Mouse (Mus musculus) limb, embryonic 12.5 days (tissue): ENCODE measurements at regions not wholly inside any gene's neighbourhood (a gene's known extent, or its start where the extent isn't known, plus 50 kb on each side); places are given as distances from the start of the nearest gene placed in this dataset.

Experiments
- ATAC-seq: fragments of 200-750 bp; cut with Nextera tagmentation; 2 replicates; pipeline ENCODE4 v1.8.0; 2017; ENCODE audit warnings: low read depth, moderate TSS enrichment; ENCODE audit not compliant: insufficient number of reproducible peaks, insufficient read depth, low FRiP score, low TSS enrichment
- H3K27ac ChIP-seq: fragments of 300-500 bp; sonication (generic); 2 replicates; pipeline ENCODE4 v1.5.1; 2016; ENCODE audit warnings: mild to moderate bottlenecking, moderate library complexity
- H3K27me3 ChIP-seq: fragments of 300-500 bp; sonication (generic); 2 replicates; pipeline ENCODE4 v1.6.1; 2016; ENCODE audit warnings: mild to moderate bottlenecking, moderate library complexity
- H3K36me3 ChIP-seq: fragments of 300-500 bp; sonication (generic); 2 replicates; pipeline ENCODE4 v1.6.1; 2016; ENCODE audit warnings: mild to moderate bottlenecking, moderate library complexity
- H3K4me1 ChIP-seq: fragments of 300-500 bp; sonication (generic); replicated peaks from 2 replicates; pipeline ENCODE4 v1.6.1; 2016
- H3K4me2 ChIP-seq: fragments of 300-500 bp; sonication (generic); 2 replicates; pipeline ENCODE4 v1.6.1; 2016; ENCODE audit warnings: mild to moderate bottlenecking, moderate library complexity
- H3K4me3 ChIP-seq: fragments of 300-500 bp; sonication (generic); replicated peaks from 2 replicates; pipeline ENCODE4 v1.5.1; 2016; ENCODE audit warnings: mild to moderate bottlenecking
- H3K9ac ChIP-seq: fragments of 300-500 bp; sonication (generic); replicated peaks from 2 replicates; pipeline ENCODE4 v1.6.1; 2016; ENCODE audit warnings: mild to moderate bottlenecking, moderate library complexity
- H3K9me3 ChIP-seq: fragments of 300-500 bp; sonication (generic); 2 replicates; pipeline ENCODE4 v1.6.1; 2016; ENCODE audit warnings: mild to moderate bottlenecking, moderate library complexity
- WGBS: fragments of 180-500 bp; shearing (Covaris S2); methylation state at CpG from one replicate; pipeline ENCODE4 v1.1.7; 2016; 5-methylcytosine and 5-hydroxymethylcytosine counted together

DNA sequence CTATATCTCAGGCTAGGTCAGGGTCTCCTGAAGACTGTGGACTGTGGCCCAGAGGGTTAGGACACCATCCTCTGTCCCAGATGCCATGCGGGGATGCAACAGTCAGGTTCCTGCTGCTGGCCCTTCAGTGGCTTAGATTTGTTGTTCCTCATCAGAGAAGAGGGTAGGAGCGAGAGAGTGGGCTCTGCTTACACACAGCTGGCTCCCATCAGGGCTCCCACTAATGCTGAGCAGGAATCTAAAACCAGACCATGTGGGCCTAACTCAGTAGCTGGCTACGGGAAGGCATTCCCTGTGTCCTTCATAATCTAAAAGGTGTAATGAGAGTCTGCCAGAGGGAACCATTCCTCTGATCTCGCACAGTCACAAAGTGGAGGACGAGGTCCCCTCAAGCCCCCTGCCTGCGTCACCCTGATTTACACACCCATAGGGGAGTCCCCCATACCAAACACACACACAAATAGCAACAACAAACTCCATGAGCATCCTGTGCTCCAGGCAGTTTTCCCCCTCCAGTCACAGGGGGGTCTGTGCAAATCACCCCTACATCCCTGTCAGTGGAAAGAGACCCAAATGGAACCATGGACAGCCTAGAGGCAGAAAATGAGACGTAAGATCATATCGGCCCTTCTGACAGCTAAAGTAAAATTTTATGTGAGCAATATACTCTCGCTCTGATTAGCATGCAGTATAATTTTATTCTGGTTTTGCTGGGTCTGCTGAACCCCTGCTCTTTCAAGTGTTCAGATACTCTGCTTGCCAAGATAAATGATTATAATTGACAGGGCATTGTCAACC is 234.8 kb downstream of the 3110018I06Rik start:
- peaks cover 29% of the 10 kb centered on the region for H3K4me1 ChIP-seq
- H3K36me3 ChIP-seq = no peaks in the 10 kb centered on the region
- peak; percentile 57; the same call in 1 of the 2 replicates for ATAC-seq
- H3K4me2 ChIP-seq = no peak overlapping the region
- no peak overlapping the region for H3K9ac ChIP-seq
- 30% methylated on average over 9 of the region's 9 CpGs for WGBS
- no peaks in the 10 kb centered on the region for H3K27me3 ChIP-seq
- peaks cover 5% of the 10 kb centered on the region; the same call in 1 of the 2 replicates for H3K9me3 ChIP-seq
- no peak overlapping the region for H3K4me3 ChIP-seq
- H3K27ac ChIP-seq = peak overlapping the region; percentile 64; the same call in 1 of the 2 replicates

DNA sequence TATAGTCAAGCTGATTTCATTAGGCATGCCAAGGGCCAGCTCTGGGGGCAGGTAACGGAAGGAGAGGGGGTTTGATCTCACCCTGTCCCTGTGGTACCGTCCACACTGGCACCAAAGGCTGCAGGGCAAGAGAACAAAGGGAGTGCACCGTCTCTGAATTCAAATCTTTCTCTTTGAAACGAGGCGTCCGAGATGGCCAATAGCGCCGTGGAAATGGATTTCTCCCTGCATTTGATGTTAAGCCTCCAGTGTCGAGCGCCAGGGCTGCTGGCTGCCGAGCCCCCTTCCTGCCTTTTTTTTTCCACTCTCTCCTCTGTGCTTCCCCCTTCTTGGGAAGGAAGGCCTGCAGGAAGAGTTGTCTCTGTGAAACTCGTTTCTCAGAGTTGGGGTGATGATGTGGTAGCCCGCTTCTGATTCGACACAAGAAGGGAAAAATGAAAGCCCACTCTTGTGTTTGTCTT is 235.5 kb downstream of the 3110018I06Rik start:
- H3K4me2 ChIP-seq = no peak overlapping the region
- no peak overlapping the region for H3K9ac ChIP-seq
- whole genome bisulfite sequencing = 51% methylated on average over 14 of the region's 14 CpGs
- ATAC-seq = no peak
- H3K4me1 ChIP-seq = peaks cover 26% of the 10 kb centered on the region
- H3K36me3 ChIP-seq = no peaks in the 10 kb centered on the region
- no peaks in the 10 kb centered on the region for H3K27me3 ChIP-seq
- H3K27ac ChIP-seq = no peak overlapping the region
- H3K9me3 ChIP-seq = peaks cover 5% of the 10 kb centered on the region; the same call in 1 of the 2 replicates
- H3K4me3 ChIP-seq = no peak overlapping the region

- no peaks in the 10 kb centered on the region for H3K27me3 ChIP-seq
- H3K4me1 ChIP-seq = peaks cover 26% of the 10 kb centered on the region
- no peak overlapping the region for H3K4me2 ChIP-seq
- H3K9ac ChIP-seq = no peak overlapping the region
- no peak overlapping the region for H3K27ac ChIP-seq
- peaks cover 5% of the 10 kb centered on the region; the same call in 1 of the 2 replicates for H3K9me3 ChIP-seq
- 65% methylated on average over 8 of the region's 8 CpGs for WGBS
- no peaks in the 10 kb centered on the region for H3K36me3 ChIP-seq
- ATAC-seq = no peak
- no peak overlapping the region for H3K4me3 ChIP-seq
These were observed 236.0 kb downstream of the 3110018I06Rik start for GRCm38 (mm10) chr12:107724467-107724866.

GRCm38 (mm10) chr12:107728865-107729264 is 240.4 kb downstream of the 3110018I06Rik start:
- Histone ChIP-seq H3K4me3 (no peak overlapping the region), H3K4me2 (no peak overlapping the region), H3K27ac (no peak overlapping the region), H3K36me3 (no peaks in the 10 kb centered on the region), H3K9ac (no peak overlapping the region), H3K9me3 (peaks cover 13% of the 10 kb centered on the region; the same call in 1 of the 2 replicates), H3K27me3 (no peaks in the 10 kb centered on the region), H3K4me1 (peaks cover 8% of the 10 kb centered on the region)
- WGBS = 78% methylated on average over 6 of the region's 6 CpGs
- no peak for ATAC-seq

GRCm38 (mm10) chr12:107729301-107729700 is 240.9 kb downstream of the 3110018I06Rik start:
- WGBS = 77% methylated on average over 11 of the region's 11 CpGs
- H3K4me2 ChIP-seq = no peak overlapping the region
- H3K27me3 ChIP-seq = no peaks in the 10 kb centered on the region
- no peak overlapping the region for H3K9ac ChIP-seq
- no peak for ATAC-seq
- no peak overlapping the region for H3K4me3 ChIP-seq
- peaks cover 3% of the 10 kb centered on the region; the same call in 1 of the 2 replicates for H3K4me1 ChIP-seq
- H3K27ac ChIP-seq = no peak overlapping the region
- peaks cover 13% of the 10 kb centered on the region; the same call in 1 of the 2 replicates for H3K9me3 ChIP-seq
- H3K36me3 ChIP-seq = no peaks in the 10 kb centered on the region

DNA sequence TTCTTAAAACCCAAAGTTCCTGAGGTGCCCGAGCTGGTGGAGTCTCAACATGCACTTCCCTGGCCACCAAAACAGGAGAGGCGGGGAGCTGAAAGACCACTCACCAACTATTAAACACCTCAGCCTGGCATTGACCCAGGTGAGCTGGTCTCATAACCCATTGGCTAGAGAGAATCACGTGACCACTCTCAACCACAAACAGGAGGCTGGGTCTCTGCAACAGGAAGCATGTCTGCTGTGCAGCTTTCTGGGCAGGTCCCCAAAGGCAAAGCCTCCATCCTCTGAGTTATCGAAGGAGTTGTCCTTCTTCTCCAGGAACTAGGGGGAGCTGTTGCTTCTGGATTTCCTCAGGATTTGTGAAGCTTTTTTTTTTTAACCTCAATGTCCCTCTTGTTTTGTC is 242.5 kb downstream of the 3110018I06Rik start:
- Histone ChIP-seq H3K4me2 (no peak overlapping the region), H3K27me3 (no peaks in the 10 kb centered on the region), H3K9ac (no peak overlapping the region), H3K4me3 (no peak overlapping the region), H3K36me3 (no peaks in the 10 kb centered on the region), H3K27ac (no peak overlapping the region), H3K9me3 (peaks cover 13% of the 10 kb centered on the region; the same call in 1 of the 2 replicates), H3K4me1 (no peaks in the 10 kb centered on the region)
- 70% methylated on average over 4 of the region's 4 CpGs for WGBS
- ATAC-seq = no peak

- Histone ChIP-seq H3K4me1 (no peaks in the 10 kb centered on the region), H3K36me3 (no peaks in the 10 kb centered on the region), H3K4me3 (no peak overlapping the region), H3K27me3 (no peaks in the 10 kb centered on the region), H3K9me3 (peaks cover 8% of the 10 kb centered on the region; the same call in 1 of the 2 replicates), H3K4me2 (no peak overlapping the region), H3K9ac (no peak overlapping the region), H3K27ac (no peak overlapping the region)
- no peak for ATAC-seq
- 85% methylated on average over 6 of the region's 6 CpGs for WGBS
These were observed 246.1 kb downstream of the 3110018I06Rik start for GRCm38 (mm10) chr12:107734536-107734935.

GRCm38 (mm10) chr12:107742641-107743040 is 254.2 kb downstream of the 3110018I06Rik start:
- no peaks in the 10 kb centered on the region for H3K9me3 ChIP-seq
- H3K27me3 ChIP-seq = no peaks in the 10 kb centered on the region
- H3K4me3 ChIP-seq = no peak overlapping the region
- H3K36me3 ChIP-seq = no peaks in the 10 kb centered on the region
- H3K4me1 ChIP-seq = peaks cover 14% of the 10 kb centered on the region; the same call in 1 of the 2 replicates
- H3K27ac ChIP-seq = no peak overlapping the region
- H3K9ac ChIP-seq = no peak overlapping the region
- H3K4me2 ChIP-seq = peak overlapping the region; percentile 13
- 57% methylated on average over 13 of the region's 13 CpGs for WGBS
- ATAC-seq = no peak

DNA sequence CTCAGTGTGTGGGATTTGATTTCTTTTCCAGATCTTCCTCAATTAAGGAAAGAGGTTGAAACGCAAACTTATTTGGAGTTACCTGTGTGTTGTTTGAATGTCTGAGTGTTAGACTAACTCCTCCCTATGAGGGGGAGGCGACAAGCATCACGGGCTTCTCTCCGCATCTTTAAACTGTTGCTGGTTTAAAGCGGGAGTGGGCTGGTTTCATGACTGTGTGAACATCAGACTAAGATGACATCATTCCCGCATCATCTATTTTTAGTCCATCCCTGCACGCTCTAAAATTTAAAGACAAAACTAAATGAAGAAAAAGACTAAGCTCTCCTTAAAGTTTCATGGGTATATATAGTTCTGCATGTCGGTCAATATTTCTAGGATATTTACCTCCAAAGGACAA is 256.4 kb downstream of the 3110018I06Rik start:
- Histone ChIP-seq H3K27ac (no peak overlapping the region), H3K4me1 (peaks cover 36% of the 10 kb centered on the region), H3K4me2 (no peak overlapping the region), H3K27me3 (no peaks in the 10 kb centered on the region), H3K9ac (no peak overlapping the region), H3K4me3 (no peak overlapping the region), H3K9me3 (no peaks in the 10 kb centered on the region), H3K36me3 (no peaks in the 10 kb centered on the region)
- WGBS = 93% methylated on average over 8 of the region's 8 CpGs
- no peak for ATAC-seq

GRCm38 (mm10) chr12:107748481-107749380 is 254.7 kb downstream of the Bcl11b start:
- WGBS = 22% methylated on average over 18 of the region's 18 CpGs
- peaks cover 3% of the 10 kb centered on the region; the same call in 1 of the 2 replicates for H3K27me3 ChIP-seq
- H3K9me3 ChIP-seq = no peaks in the 10 kb centered on the region
- H3K4me2 ChIP-seq = no peak overlapping the region
- no peak overlapping the region for H3K4me3 ChIP-seq
- peak overlapping the region; percentile 63 for H3K27ac ChIP-seq
- peaks cover 54% of the 10 kb centered on the region for H3K4me1 ChIP-seq
- peak; percentile 39; the same call in 1 of the 2 replicates for ATAC-seq
- no peak overlapping the region for H3K9ac ChIP-seq
- no peaks in the 10 kb centered on the region for H3K36me3 ChIP-seq
